Mouse (Mus musculus) heart, adult 10 weeks (tissue): ENCODE results near the gene Gm31571. TPM values are rescaled to one million over a fixed set of nuclear protein-coding genes. Genes with fewer than 3 reads are reported as not detected.

Experiments
- polyA plus RNA-seq: library from polyadenylated mRNA; stranded (reverse); fragments of 350-450 nt; fragmentation: Illumina TruSeq; extraction: RNeasy Lipid Tissue Mini Kit (QIAGEN cat#74804); gene quantifications from one replicate; pipeline ENCODE4 v1.2.3, GENCODE M21; 2014; ENCODE audit warnings: low read depth, low replicate concordance

The Gm31571 gene
- polyA plus RNA-seq: not detected

GRCm38 (mm10) chrY:22051253-22051652 is at the start of gene Gm31571:
Gene Gm31571, minus strand, starts transcription at chrY:22051353.

